Mouse (Mus musculus) brain, embryonic 14.5 days (tissue): ENCODE results near the gene Atf3.

ENCODE experiments used
- CTCF ChIP-seq: fragments of 200-500 bp; IDR thresholded peaks from 2 replicates; pipeline ENCODE4 v1.5.1; 2012; ENCODE audit warnings: inconsistent platforms, mild to moderate bottlenecking, moderate library complexity, borderline replicate concordance; ENCODE audit not compliant: insufficient read depth, insufficient read length; ENCODE audit errors: extremely low read depth
- POLR2A ChIP-seq: fragments of 200-500 bp; IDR thresholded peaks from 2 replicates; pipeline ENCODE4 v1.6.1; 2012; ENCODE audit warnings: mild to moderate bottlenecking, inconsistent platforms, borderline replicate concordance; ENCODE audit not compliant: poor library complexity, insufficient read depth, insufficient read length, severe bottlenecking; ENCODE audit errors: extremely low read depth

DNA sequence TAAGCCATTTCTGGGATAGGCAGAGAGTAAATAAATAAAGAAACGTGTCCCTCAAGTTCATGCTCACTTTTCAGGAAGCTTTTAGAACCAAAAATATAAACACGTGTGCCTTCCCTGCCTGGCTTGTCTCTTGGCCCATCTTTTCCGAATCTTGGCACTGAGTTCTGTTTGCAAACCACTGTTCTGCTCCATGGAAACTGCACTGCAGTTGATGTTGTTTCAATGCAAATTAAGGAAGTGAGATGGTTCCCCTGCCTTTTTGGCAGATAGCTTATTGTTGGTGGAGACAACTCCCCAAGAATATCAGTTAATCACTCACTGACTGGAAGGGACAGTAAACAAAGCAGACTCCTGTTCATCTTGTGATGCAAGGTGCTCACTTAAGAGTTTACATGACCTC is 95.1 kb downstream of the Atf3 start:
- no peak for TF ChIP-seq CTCF
- TF ChIP-seq POLR2A, result no peak
